Mouse (Mus musculus) lung, adult 2 months (tissue): ENCODE measurements at regions not wholly inside any gene's neighbourhood (a gene's known extent, or its start where the extent isn't known, plus 50 kb on each side); places are given as distances from the start of the nearest gene placed in this dataset.
A peak's percentile ranks its signal among the peaks of the same experiment; 100 is the strongest.
"Not testable (repeated sequence)": the region's sequence is repeated elsewhere in the genome, so short reads cannot be mapped to it uniquely, and the experiment has no call there.

Experiments
- DNase-seq: peaks from one replicate; pipeline ENCODE4 v3.0.0; 2022
- H3K4me1 ChIP-seq: fragments of 200-500 bp; 2 replicates; pipeline ENCODE4 v1.6.1; 2011; ENCODE audit warnings: low read length; ENCODE audit not compliant: control insufficient read depth, insufficient read depth
- H3K4me3 ChIP-seq: fragments of 200-500 bp; replicated peaks from 2 replicates; pipeline ENCODE3; 2011; ENCODE audit warnings: low read depth, mild to moderate bottlenecking, control low read depth, low read length; ENCODE audit errors: extremely low read depth
- CTCF ChIP-seq: fragments of 200-500 bp; IDR thresholded peaks from 2 replicates; pipeline ENCODE4 v1.5.1; 2011; ENCODE audit warnings: mild to moderate bottlenecking, low read length, control low read depth; ENCODE audit not compliant: insufficient read depth
- POLR2A ChIP-seq: fragments of 200-500 bp; IDR thresholded peaks from 2 replicates; pipeline ENCODE4 v1.6.1; 2011; ENCODE audit warnings: low read depth, mild to moderate bottlenecking, control low read depth, low read length, borderline replicate concordance; ENCODE audit errors: extremely low read depth
- whole genome bisulfite sequencing: fragments of 180-500 bp; shearing (Covaris S2); methylation state at CpG from one replicate; pipeline ENCODE4 v1.1.7; 2018; 5-methylcytosine and 5-hydroxymethylcytosine counted together

- TF ChIP-seq POLR2A, result no peak
- TF ChIP-seq CTCF, result no peak
- Histone ChIP-seq H3K4me1 (no peaks in the 10 kb centered on the region), H3K4me3 (no peak overlapping the region)
- no peak for DNase-seq
Measured at GRCm38 (mm10) chr15:3171774-3172173, 96.6 kb upstream of the Selenop start.

- no peak for DNase-seq
- WGBS, result 17% methylated on average over 2 of the region's 2 CpGs
- H3K4me1 ChIP-seq, result no peaks in the 10 kb centered on the region
- no peak for TF ChIP-seq CTCF
- TF ChIP-seq POLR2A, result no peak
- no peak overlapping the region for H3K4me3 ChIP-seq
Measured at GRCm38 (mm10) chr15:3174072-3174471, 94.3 kb upstream of the Selenop start.

GRCm38 (mm10) chr15:3174848-3175247, 93.5 kb upstream of the Selenop start:
- TF ChIP-seq POLR2A, result no peak
- no peak for DNase-seq

GRCm38 (mm10) chr15:3201912-3202653, 66.3 kb upstream of the Selenop start:
- peak; percentile 10 for DNase-seq
- WGBS, result 88% methylated on average over 2 of the region's 2 CpGs
- Histone ChIP-seq H3K4me1 (no peaks in the 10 kb centered on the region), H3K4me3 (no peak overlapping the region)
- TF ChIP-seq POLR2A, result no peak
- peak; percentile 39 for TF ChIP-seq CTCF

More at GRCm38 (mm10) chr15:3174848-3175247, 93.5 kb upstream of the Selenop start:
- Histone ChIP-seq H3K4me3 (no peak overlapping the region), H3K4me1 (no peaks in the 10 kb centered on the region)
- 36% methylated on average over 2 of the region's 2 CpGs for WGBS

GRCm38 (mm10) chr15:3205522-3205921, 62.8 kb upstream of the Selenop start:
- 76% methylated on average over 6 of the region's 6 CpGs for WGBS

GRCm38 (mm10) chr15:3206076-3206475, 62.3 kb upstream of the Selenop start:
- not testable (repeated sequence) for DNase-seq, H3K4me1 ChIP-seq, H3K4me3 ChIP-seq
- 47% methylated on average over 6 of the region's 6 CpGs for WGBS

More at GRCm38 (mm10) chr15:3205522-3205921, 62.8 kb upstream of the Selenop start:
- H3K4me1 ChIP-seq, result no peaks in the 10 kb centered on the region
- TF ChIP-seq CTCF (no peak), POLR2A (no peak)
- no peak overlapping the region for H3K4me3 ChIP-seq
- DNase-seq, result no peak

- H3K4me3 ChIP-seq, result no peak overlapping the region
- WGBS, result under 1% methylated on average over 4 of the region's 4 CpGs
- DNase-seq, result peak; percentile 25
- H3K4me1 ChIP-seq, result no peaks in the 10 kb centered on the region
- TF ChIP-seq CTCF (peak; percentile 31; the same call in 1 of the 2 replicates), POLR2A (no peak)
Measured at GRCm38 (mm10) chr15:3213721-3214120, 54.6 kb upstream of the Selenop start.

GRCm38 (mm10) chr15:3215201-3215600, 53.1 kb upstream of the Selenop start:
- 46% methylated on average over 1 of the region's 1 CpGs for WGBS
- no peaks in the 10 kb centered on the region for H3K4me1 ChIP-seq
- no peak overlapping the region for H3K4me3 ChIP-seq
- DNase-seq, result no peak
- no peak for TF ChIP-seq POLR2A
- TF ChIP-seq CTCF, result no peak
